Mouse (Mus musculus) intestine, embryonic 16.5 days (tissue): ENCODE results near the gene Cep164. TPM values are rescaled to one million over a fixed set of nuclear protein-coding genes. Genes with fewer than 3 reads are reported as not detected.

Source experiments
- polyA plus RNA-seq: library from polyadenylated mRNA; unstranded; fragments of >200 nt; fragmentation: Nextera tagmentation; extraction: Ambion mirVana; gene quantifications from 2 replicates; pipeline ENCODE4 v1.2.1, GENCODE M21; 2015

Cep164 gene
- polyA plus RNA-seq, 1 experiment from 2014 or later: 21.6 TPM

Other genes starting within 250 kb of the Cep164 start
- gene Bace1, start 9.9 kb upstream of the Cep164 start, polyA plus RNA-seq: 17.8 TPM in 2 replicates
- gene Pcsk7, start 77.8 kb upstream of the Cep164 start, polyA plus RNA-seq: 22.2 and 23.8 TPM in 2 replicates
- gene Rnf214, start 78.2 kb upstream of the Cep164 start, polyA plus RNA-seq: 35.2 and 36.0 TPM in 2 replicates
- 390 and 404 TPM in 2 replicates for gene Tagln, start 107.4 kb upstream of the Cep164 start, polyA plus RNA-seq
- gene Sidt2, start 126.6 kb upstream of the Cep164 start, polyA plus RNA-seq: 33.4 and 37.2 TPM in 2 replicates
- 123 and 137 TPM in 2 replicates for gene Pafah1b2, start 184.0 kb upstream of the Cep164 start, polyA plus RNA-seq
- 5.1 and 5.2 TPM in 2 replicates for gene Sik3, start 184.1 kb upstream of the Cep164 start, polyA plus RNA-seq